ENCODE assay signal across 16 mouse cellular contexts in the genomic region with DNA sequence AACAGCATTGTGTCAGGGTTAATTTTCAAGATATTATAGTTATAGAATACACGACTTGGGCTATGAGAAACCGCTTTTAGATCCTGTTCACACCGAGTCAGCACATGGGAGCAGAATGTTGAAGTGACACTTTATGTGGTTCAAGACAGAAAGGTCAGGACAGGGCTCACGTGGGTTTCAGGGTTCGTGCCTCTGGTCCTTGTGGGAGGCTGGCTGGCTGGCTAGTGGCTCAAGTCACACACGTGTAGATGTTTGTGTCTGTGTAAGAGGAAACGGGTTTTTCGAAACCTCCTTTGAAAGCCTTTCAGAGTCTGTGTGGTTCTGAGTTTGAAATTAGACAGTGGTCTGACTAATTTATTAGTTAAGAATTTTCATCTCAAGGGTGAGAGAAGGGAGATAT.
"Had no signal": no experiment of that assay in that cellular context is flagged by ENCODE, and none has a peak within 500 bp of the region (broad histone marks: within the 10 kb centered on the region; RNA-seq: fewer than 3 reads in every experiment).

No protein-coding gene starts in this region.

- DNase-seq: retina, postnatal 1 day; right cerebral cortex, adult 18-20 months; right cerebral cortex, postnatal 14 days; right cerebral cortex, postnatal 25 days; right cerebral cortex, postnatal 4 days; spleen, adult 18-20 months; thymus, adult 18-20 months; thymus, adult 2 months; thymus, postnatal 14 days; thymus, postnatal 25 days; thymus, postnatal 36 days; thymus, postnatal 4 days had no signal

- H3K4me2 ChIP-seq: neural tube, embryonic 13.5 days; neural tube, embryonic 15.5 days; stomach, embryonic 15.5 days had no signal

- H3K36me3 ChIP-seq: neural tube, embryonic 13.5 days; neural tube, embryonic 15.5 days; stomach, embryonic 15.5 days had no signal

- H3K9ac ChIP-seq: neural tube, embryonic 13.5 days; neural tube, embryonic 15.5 days; stomach, embryonic 15.5 days had no signal

- H3K4me3 ChIP-seq: neural tube, embryonic 13.5 days; neural tube, embryonic 15.5 days; stomach, embryonic 15.5 days had no signal

- H3K27me3 ChIP-seq: stomach, embryonic 15.5 days had no signal

- H3K4me1 ChIP-seq: neural tube, embryonic 13.5 days; neural tube, embryonic 15.5 days; stomach, embryonic 15.5 days had no signal

- H3K27ac ChIP-seq: neural tube, embryonic 13.5 days; neural tube, embryonic 15.5 days; stomach, embryonic 15.5 days; stomach, postnatal 0 days had no signal

- H3K9me3 ChIP-seq: neural tube, embryonic 13.5 days; neural tube, embryonic 15.5 days; stomach, embryonic 15.5 days had no signal
